Mouse (Mus musculus): ENCODE measurements around the gene Plcb4. TPM values are rescaled to one million over a fixed set of nuclear protein-coding genes. Genes with fewer than 3 reads are reported as not detected.
A peak's percentile ranks its signal among the peaks of the same experiment; 100 is the strongest.

Plcb4 gene
- total and polyA plus RNA-seq, 2 experiments from 2014 or later, result 31.4 to 66.6 TPM

- H3K9me3 ChIP-seq (ENCODE audit: low read length), result no peaks in the 10 kb centered on the region
- 59% methylated on average over 12 of the region's 12 CpGs for WGBS
- H3K4me2 ChIP-seq (ENCODE audit: low read depth, low read length, poor library complexity, severe bottlenecking), result no peak overlapping the region
- H3K9ac ChIP-seq (replicated peaks; ENCODE audit: low read length, poor library complexity, severe bottlenecking), result no peak overlapping the region
- peaks cover 5% of the 10 kb centered on the region; the same call in 1 of the 2 replicates for H3K36me3 ChIP-seq (ENCODE audit: insufficient read depth, low read length)
- ATAC-seq (ENCODE audit: low FRiP score) (no peak), DNase-seq (ENCODE audit: low spot score) (peak; percentile 76)
- no peaks in the 10 kb centered on the region for H3K27me3 ChIP-seq (ENCODE audit: insufficient read depth, low read length)
- TF ChIP-seq CTCF (IDR thresholded peaks at IDR 0.05), result no peak
- no peak overlapping the region for H3K4me3 ChIP-seq (ENCODE audit: low read depth, low read length)
- H3K4me1 ChIP-seq (ENCODE audit: insufficient read depth, low read length), result no peaks in the 10 kb centered on the region
- no peak overlapping the region for H3K27ac ChIP-seq (ENCODE audit: low read depth, low read length)
These were observed 309.3 kb downstream of the Plcb4 start for GRCm38 (mm10) chr2:135968159-135968558.

- Histone ChIP-seq H3K36me3 (ENCODE audit: insufficient read depth, low read length) (peaks cover 8% of the 10 kb centered on the region; the same call in 1 of the 2 replicates), H3K27me3 (ENCODE audit: insufficient read depth, low read length) (no peaks in the 10 kb centered on the region), H3K9me3 (ENCODE audit: low read length) (no peaks in the 10 kb centered on the region), H3K4me1 (ENCODE audit: insufficient read depth, low read length) (no peaks in the 10 kb centered on the region), H3K27ac (ENCODE audit: low read depth, low read length) (no peak overlapping the region), H3K9ac (replicated peaks; ENCODE audit: low read length, poor library complexity, severe bottlenecking) (no peak overlapping the region), H3K4me2 (ENCODE audit: low read depth, low read length, poor library complexity, severe bottlenecking) (no peak overlapping the region), H3K4me3 (ENCODE audit: low read depth, low read length) (no peak overlapping the region)
- over 99% methylated on average over 4 of the region's 4 CpGs for WGBS
- TF ChIP-seq CTCF (IDR thresholded peaks at IDR 0.05), result no peak
- no peak for ATAC-seq (ENCODE audit: low FRiP score)
- DNase-seq (ENCODE audit: low spot score), result no peak
These were observed 312.1 kb downstream of the Plcb4 start for GRCm38 (mm10) chr2:135970902-135971301.

- Histone ChIP-seq H3K9ac (replicated peaks; ENCODE audit: low read length, poor library complexity, severe bottlenecking) (no peak overlapping the region), H3K36me3 (ENCODE audit: insufficient read depth, low read length) (peaks cover 19% of the 10 kb centered on the region; the same call in 1 of the 2 replicates), H3K9me3 (ENCODE audit: low read length) (no peaks in the 10 kb centered on the region), H3K27me3 (ENCODE audit: insufficient read depth, low read length) (no peaks in the 10 kb centered on the region), H3K4me2 (ENCODE audit: low read depth, low read length, poor library complexity, severe bottlenecking) (no peak overlapping the region), H3K27ac (ENCODE audit: low read depth, low read length) (no peak overlapping the region), H3K4me1 (ENCODE audit: insufficient read depth, low read length) (no peaks in the 10 kb centered on the region), H3K4me3 (ENCODE audit: low read depth, low read length) (no peak overlapping the region)
- DNase-seq (ENCODE audit: low spot score) (no peak), ATAC-seq (ENCODE audit: low FRiP score) (no peak)
- TF ChIP-seq CTCF (IDR thresholded peaks at IDR 0.05), result no peak
- 85% methylated on average over 9 of the region's 9 CpGs for WGBS
These were observed 317.2 kb downstream of the Plcb4 start for GRCm38 (mm10) chr2:135975978-135976377.

- H3K36me3 ChIP-seq (ENCODE audit: insufficient read depth, low read length), result peaks cover 13% of the 10 kb centered on the region; the same call in 1 of the 2 replicates
- TF ChIP-seq CTCF (IDR thresholded peaks at IDR 0.05), result no peak
- no peak overlapping the region for H3K4me2 ChIP-seq (ENCODE audit: low read depth, low read length, poor library complexity, severe bottlenecking)
- H3K4me1 ChIP-seq (ENCODE audit: insufficient read depth, low read length), result no peaks in the 10 kb centered on the region
- WGBS, result 69% methylated on average over 5 of the region's 5 CpGs
- ATAC-seq (ENCODE audit: low FRiP score) (no peak), DNase-seq (ENCODE audit: low spot score) (no peak)
- H3K27me3 ChIP-seq (ENCODE audit: insufficient read depth, low read length), result no peaks in the 10 kb centered on the region
- no peak overlapping the region for H3K4me3 ChIP-seq (ENCODE audit: low read depth, low read length)
- H3K9me3 ChIP-seq (ENCODE audit: low read length), result no peaks in the 10 kb centered on the region
- H3K9ac ChIP-seq (replicated peaks; ENCODE audit: low read length, poor library complexity, severe bottlenecking), result no peak overlapping the region
- H3K27ac ChIP-seq (ENCODE audit: low read depth, low read length), result no peak overlapping the region
These were observed 320.0 kb downstream of the Plcb4 start for GRCm38 (mm10) chr2:135978790-135979189.

DNA sequence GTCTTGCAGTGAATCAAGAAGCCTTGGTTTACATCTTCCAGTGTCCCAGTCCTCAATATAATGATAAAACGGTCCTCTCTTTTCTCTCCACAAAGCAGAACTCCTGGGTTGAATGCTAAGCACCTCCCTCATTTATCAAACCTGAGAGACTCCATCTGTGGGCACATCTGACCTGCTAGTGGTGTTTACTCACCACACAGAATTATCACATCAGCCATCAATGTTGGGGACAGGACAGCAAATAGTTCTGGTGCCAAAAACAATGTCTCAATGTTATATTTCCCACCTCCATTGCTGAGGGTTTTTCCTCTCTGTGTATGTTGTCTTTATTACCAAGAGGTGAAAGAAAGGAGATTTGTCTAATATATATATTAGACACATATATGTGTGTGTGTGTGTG, 321.6 kb downstream of the Plcb4 start:
- ATAC-seq (ENCODE audit: low FRiP score), result no peak
- no peak overlapping the region for H3K9ac ChIP-seq (replicated peaks; ENCODE audit: low read length, poor library complexity, severe bottlenecking)
- no peak for TF ChIP-seq CTCF (IDR thresholded peaks at IDR 0.05)
- no peak overlapping the region for H3K27ac ChIP-seq (ENCODE audit: low read depth, low read length)
- H3K36me3 ChIP-seq (ENCODE audit: insufficient read depth, low read length), result peaks cover 22% of the 10 kb centered on the region
- no peaks in the 10 kb centered on the region for H3K9me3 ChIP-seq (ENCODE audit: low read length)
- no peak overlapping the region for H3K4me3 ChIP-seq (ENCODE audit: low read depth, low read length)
- no peaks in the 10 kb centered on the region for H3K27me3 ChIP-seq (ENCODE audit: insufficient read depth, low read length)
- WGBS, result 81% methylated on average over 1 of the region's 1 CpGs
- no peaks in the 10 kb centered on the region for H3K4me1 ChIP-seq (ENCODE audit: insufficient read depth, low read length)
- H3K4me2 ChIP-seq (ENCODE audit: low read depth, low read length, poor library complexity, severe bottlenecking), result no peak overlapping the region
- no peak for DNase-seq (ENCODE audit: low spot score)

DNA sequence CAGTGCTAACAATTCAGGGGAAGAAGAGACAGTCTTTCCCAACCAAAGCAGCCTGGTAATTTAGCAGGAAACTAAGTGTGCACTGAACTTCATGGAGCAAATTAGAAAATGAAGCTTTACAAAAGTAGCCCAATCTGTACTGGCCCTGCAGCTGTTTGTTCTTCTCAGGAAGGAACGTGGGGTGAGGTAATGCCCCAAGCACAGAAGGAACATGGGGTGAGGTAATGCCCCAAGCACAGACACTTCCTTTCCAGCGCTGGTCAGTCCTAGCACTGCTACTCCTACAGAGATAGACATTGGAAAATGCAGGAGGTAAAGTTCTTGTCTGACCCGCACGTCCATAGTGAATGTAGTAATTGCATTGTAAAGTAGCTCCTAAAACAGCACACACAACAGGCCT, 325.2 kb downstream of the Plcb4 start:
- H3K9ac ChIP-seq (replicated peaks; ENCODE audit: low read length, poor library complexity, severe bottlenecking), result no peak overlapping the region
- 87% methylated on average over 4 of the region's 4 CpGs for WGBS
- ATAC-seq (ENCODE audit: low FRiP score) (no peak), DNase-seq (ENCODE audit: low spot score) (no peak)
- no peak overlapping the region for H3K4me3 ChIP-seq (ENCODE audit: low read depth, low read length)
- H3K27ac ChIP-seq (ENCODE audit: low read depth, low read length), result no peak overlapping the region
- TF ChIP-seq CTCF (IDR thresholded peaks at IDR 0.05), result no peak
- no peaks in the 10 kb centered on the region for H3K27me3 ChIP-seq (ENCODE audit: insufficient read depth, low read length)
- no peak overlapping the region for H3K4me2 ChIP-seq (ENCODE audit: low read depth, low read length, poor library complexity, severe bottlenecking)
- H3K36me3 ChIP-seq (ENCODE audit: insufficient read depth, low read length), result peaks cover 11% of the 10 kb centered on the region; the same call in 1 of the 2 replicates
- no peaks in the 10 kb centered on the region for H3K4me1 ChIP-seq (ENCODE audit: insufficient read depth, low read length)
- no peaks in the 10 kb centered on the region for H3K9me3 ChIP-seq (ENCODE audit: low read length)
